Mouse (Mus musculus): ENCODE data around the gene Spaca3. TPM values are rescaled to one million over a fixed set of nuclear protein-coding genes. Genes with fewer than 3 reads are reported as not detected.

The Spaca3 gene
- total RNA-seq, 2 experiments from 2014 or later: not detected

Other genes starting within 250 kb of the Spaca3 start
- 10 to 100 TPM; 41.4 to 97.0 TPM for gene Myo1d, start 78.3 kb upstream of the Spaca3 start, total RNA-seq (2021)
- gene Tmem98, start 48.2 kb upstream of the Spaca3 start, total RNA-seq (2021): 10 to 100 TPM; 23.5 to 71.9 TPM